Mouse (Mus musculus): ENCODE data around the gene Prr23a1. TPM values are rescaled to one million over a fixed set of nuclear protein-coding genes. Genes with fewer than 3 reads are reported as not detected.

The Prr23a1 gene
- not detected in 2 replicates for polyA plus RNA-seq (2012; rRNA removed)

DNA sequence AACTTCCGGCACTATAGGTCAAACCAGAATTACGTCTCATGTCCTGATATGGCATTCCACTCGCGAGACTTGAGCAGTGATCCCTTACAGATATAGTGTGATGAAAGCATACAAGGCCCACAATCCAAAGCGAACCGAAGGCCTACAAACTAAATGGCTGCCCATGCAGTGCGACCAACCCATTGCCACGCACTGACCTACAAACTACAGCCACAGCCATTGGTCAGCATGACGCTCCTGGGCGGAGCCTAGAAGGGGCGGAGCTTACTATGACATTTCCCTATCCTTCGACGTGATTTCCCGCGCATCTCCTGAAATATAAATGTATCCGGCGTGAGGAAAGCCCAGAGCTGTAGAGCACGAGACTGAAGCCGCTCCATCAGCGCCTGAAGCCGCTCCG, at the start of gene Prr23a1:
Gene Prr23a1 (plus strand): TSS at position 387 of the 400 bp plus-strand sequence.

DNA sequence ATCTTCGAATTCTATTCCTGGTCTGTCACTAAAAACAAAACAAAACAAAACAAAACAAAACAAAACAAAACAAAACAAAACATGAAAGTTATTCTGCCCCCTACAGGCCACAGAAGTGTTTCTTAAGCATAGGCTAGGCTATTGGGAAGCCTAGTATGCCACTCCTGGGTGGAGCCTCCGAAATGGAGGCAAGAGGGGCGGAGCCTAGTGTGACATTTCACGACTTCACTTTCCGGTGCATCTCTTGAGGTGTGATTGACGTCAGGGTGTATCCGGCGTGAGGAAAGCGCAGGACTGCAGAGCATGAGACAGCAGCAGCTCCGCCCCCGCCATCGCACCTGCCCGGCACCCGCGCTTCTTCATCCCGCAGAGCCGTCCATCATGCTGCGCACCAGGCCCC, 13.9 kb downstream of the Prr23a1 start, which contains the start of gene Prr23a2:
Gene Prr23a2 (plus strand): TSS at position 285 of the 400 bp plus-strand sequence.

DNA sequence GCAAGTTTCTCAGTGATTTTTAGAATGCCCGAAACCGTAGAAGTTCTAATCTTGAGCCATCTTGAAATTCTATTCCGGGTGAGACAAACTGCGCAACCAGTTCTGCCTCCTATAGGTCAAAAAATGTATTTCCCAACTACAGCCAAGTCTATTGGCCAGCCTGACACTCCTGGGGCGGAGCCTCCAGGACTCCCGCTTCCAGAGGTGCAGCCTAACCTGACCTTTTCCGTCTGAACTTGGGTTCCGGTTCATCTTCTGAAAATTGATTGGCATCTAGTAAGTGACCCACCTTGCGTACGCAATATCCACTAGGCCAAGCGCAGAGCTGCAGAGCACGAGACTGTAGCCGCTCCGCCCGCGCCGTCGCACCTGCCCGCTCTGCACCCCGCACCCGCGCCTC, 22.3 kb downstream of the Prr23a1 start, which contains the start of gene Prr23a3:
Gene Prr23a3 (plus strand): TSS at position 197 of the 400 bp plus-strand sequence.

Other genes with a start within 250 kb of the Prr23a1 start
- gene Mrps22, start 240.8 kb upstream of the Prr23a1 start, polyA plus RNA-seq (2012; rRNA removed): 46.8 and 58.5 TPM in 2 replicates
- not detected in 2 replicates for gene Prr23a2, start 14.0 kb downstream of the Prr23a1 start, polyA plus RNA-seq (2012; rRNA removed)
- gene Prr23a3, start 22.3 kb downstream of the Prr23a1 start, polyA plus RNA-seq (2012; rRNA removed): not detected in 2 replicates
- gene 7420426K07Rik, start 60.6 kb downstream of the Prr23a1 start, polyA plus RNA-seq (2012; rRNA removed): not detected in 2 replicates
- gene Foxl2, start 112.8 kb downstream of the Prr23a1 start, polyA plus RNA-seq (2012; rRNA removed): 1.2 and 2.7 TPM in 2 replicates
- gene Faim, start 143.9 kb downstream of the Prr23a1 start, polyA plus RNA-seq (2012; rRNA removed): 38.7 and 60.3 TPM in 2 replicates
- 0.02 and 0.06 TPM in 2 replicates for gene Gm1123, start 193.2 kb downstream of the Prr23a1 start, polyA plus RNA-seq (2012; rRNA removed)